Mouse (Mus musculus): Measurements from ENCODE around the gene Trpm1. TPM values are rescaled to one million over a fixed set of nuclear protein-coding genes. Genes with fewer than 3 reads are reported as not detected.
"Not testable (repeated sequence)": the region's sequence is repeated elsewhere in the genome, so short reads cannot be mapped to it uniquely, and the experiment has no call there.

Gene Trpm1
- 16.1 and 33.5 TPM in 2 replicates for polyA plus RNA-seq (2014; fragmentation: Nextera tagmentation; extraction: Ambion mirVana)

- Histone ChIP-seq H3K9ac (replicated peaks; ENCODE audit: low read length) (no peak within 1 kb of the TSS), H3K27me3 (ENCODE audit: control insufficient read depth, insufficient read depth, low read length) (no peaks in the 10 kb centered on the region), H3K4me1 (ENCODE audit: control insufficient read depth, insufficient read depth, low read length) (no peaks in the 10 kb centered on the region), H3K4me3 (ENCODE audit: low read depth, low read length) (no peak within 1 kb of the TSS), H3K4me2 (ENCODE audit: low read depth, low read length) (no peak within 1 kb of the TSS), H3K36me3 (replicated peaks; ENCODE audit: control insufficient read depth, insufficient read depth, low read depth, low read length) (no peaks in the 10 kb centered on the region), H3K27ac (replicated peaks; ENCODE audit: low read depth, low read length) (no peak within 1 kb of the TSS), H3K9me3 (replicated peaks; ENCODE audit: control insufficient read depth, low read length) (no peaks in the 10 kb centered on the region)
- no peak for DNase-seq (ENCODE audit: low spot score)
- no peak for ATAC-seq (replicated peaks; ENCODE audit: insufficient number of reproducible peaks, low FRiP score, low TSS enrichment, low read depth)
- 85% methylated on average over 2 of the region's 2 CpGs for WGBS
Observed at GRCm38 (mm10) chr7:64153535-64153934, at the start of gene Trpm1. Gene Trpm1, plus strand, starts transcription at chr7:64153835.

- WGBS: 83% methylated on average over 9 of the region's 9 CpGs
- DNase-seq (ENCODE audit: low spot score): no peak
- no peaks in the 10 kb centered on the region for H3K4me1 ChIP-seq (ENCODE audit: control insufficient read depth, insufficient read depth, low read length)
- no peak overlapping the region for H3K4me3 ChIP-seq (ENCODE audit: low read depth, low read length)
- no peaks in the 10 kb centered on the region for H3K9me3 ChIP-seq (replicated peaks; ENCODE audit: control insufficient read depth, low read length)
- H3K27me3 ChIP-seq (ENCODE audit: control insufficient read depth, insufficient read depth, low read length): no peaks in the 10 kb centered on the region
- H3K27ac ChIP-seq (replicated peaks; ENCODE audit: low read depth, low read length): no peak overlapping the region
- ATAC-seq (replicated peaks; ENCODE audit: insufficient number of reproducible peaks, low FRiP score, low TSS enrichment, low read depth): no peak
- no peak overlapping the region for H3K9ac ChIP-seq (replicated peaks; ENCODE audit: low read length)
- H3K36me3 ChIP-seq (replicated peaks; ENCODE audit: control insufficient read depth, insufficient read depth, low read depth, low read length): no peaks in the 10 kb centered on the region
- H3K4me2 ChIP-seq (ENCODE audit: low read depth, low read length): no peak overlapping the region
Observed at GRCm38 (mm10) chr7:64122131-64122715, 31.4 kb upstream of the Trpm1 start.

GRCm38 (mm10) chr7:64123721-64124120 lies 29.9 kb upstream of the Trpm1 start:
- no peak overlapping the region for H3K4me2 ChIP-seq (ENCODE audit: low read depth, low read length)
- DNase-seq (ENCODE audit: low spot score) (no peak), ATAC-seq (replicated peaks; ENCODE audit: insufficient number of reproducible peaks, low FRiP score, low TSS enrichment, low read depth) (no peak)
- H3K4me3 ChIP-seq (ENCODE audit: low read depth, low read length): no peak overlapping the region
- no peaks in the 10 kb centered on the region for H3K27me3 ChIP-seq (ENCODE audit: control insufficient read depth, insufficient read depth, low read length)
- no peak overlapping the region for H3K9ac ChIP-seq (replicated peaks; ENCODE audit: low read length)
- H3K9me3 ChIP-seq (replicated peaks; ENCODE audit: control insufficient read depth, low read length): no peaks in the 10 kb centered on the region
- WGBS: 83% methylated on average over 4 of the region's 4 CpGs
- H3K27ac ChIP-seq (replicated peaks; ENCODE audit: low read depth, low read length): no peak overlapping the region
- no peaks in the 10 kb centered on the region for H3K4me1 ChIP-seq (ENCODE audit: control insufficient read depth, insufficient read depth, low read length)
- no peaks in the 10 kb centered on the region for H3K36me3 ChIP-seq (replicated peaks; ENCODE audit: control insufficient read depth, insufficient read depth, low read depth, low read length)

- H3K4me3 ChIP-seq (ENCODE audit: low read depth, low read length); H3K36me3 ChIP-seq (replicated peaks; ENCODE audit: control insufficient read depth, insufficient read depth, low read depth, low read length); H3K27me3 ChIP-seq (ENCODE audit: control insufficient read depth, insufficient read depth, low read length); ATAC-seq (replicated peaks; ENCODE audit: insufficient number of reproducible peaks, low FRiP score, low TSS enrichment, low read depth); H3K9ac ChIP-seq (replicated peaks; ENCODE audit: low read length); H3K9me3 ChIP-seq (replicated peaks; ENCODE audit: control insufficient read depth, low read length); DNase-seq (ENCODE audit: low spot score); H3K27ac ChIP-seq (replicated peaks; ENCODE audit: low read depth, low read length); H3K4me2 ChIP-seq (ENCODE audit: low read depth, low read length); H3K4me1 ChIP-seq (ENCODE audit: control insufficient read depth, insufficient read depth, low read length): not testable (repeated sequence)
- 93% methylated on average over 8 of the region's 9 CpGs for WGBS
Observed at GRCm38 (mm10) chr7:64125994-64126393, 27.6 kb upstream of the Trpm1 start.

GRCm38 (mm10) chr7:64139866-64140265 lies 13.8 kb upstream of the Trpm1 start:
- H3K4me1 ChIP-seq (ENCODE audit: control insufficient read depth, insufficient read depth, low read length): no peaks in the 10 kb centered on the region
- ATAC-seq (replicated peaks; ENCODE audit: insufficient number of reproducible peaks, low FRiP score, low TSS enrichment, low read depth) (no peak), DNase-seq (ENCODE audit: low spot score) (no peak)
- H3K9me3 ChIP-seq (replicated peaks; ENCODE audit: control insufficient read depth, low read length): no peaks in the 10 kb centered on the region
- WGBS: 80% methylated on average over 2 of the region's 2 CpGs
- H3K27me3 ChIP-seq (ENCODE audit: control insufficient read depth, insufficient read depth, low read length): no peaks in the 10 kb centered on the region
- H3K27ac ChIP-seq (replicated peaks; ENCODE audit: low read depth, low read length): no peak overlapping the region
- no peak overlapping the region for H3K4me2 ChIP-seq (ENCODE audit: low read depth, low read length)
- H3K36me3 ChIP-seq (replicated peaks; ENCODE audit: control insufficient read depth, insufficient read depth, low read depth, low read length): no peaks in the 10 kb centered on the region
- no peak overlapping the region for H3K4me3 ChIP-seq (ENCODE audit: low read depth, low read length)
- no peak overlapping the region for H3K9ac ChIP-seq (replicated peaks; ENCODE audit: low read length)

- WGBS: 89% methylated on average over 19 of the region's 19 CpGs
- ATAC-seq (replicated peaks; ENCODE audit: insufficient number of reproducible peaks, low FRiP score, low TSS enrichment, low read depth) (no peak), DNase-seq (ENCODE audit: low spot score) (no peak)
- no peaks in the 10 kb centered on the region for H3K27me3 ChIP-seq (ENCODE audit: control insufficient read depth, insufficient read depth, low read length)
- H3K9me3 ChIP-seq (replicated peaks; ENCODE audit: control insufficient read depth, low read length): no peaks in the 10 kb centered on the region
- no peaks in the 10 kb centered on the region for H3K4me1 ChIP-seq (ENCODE audit: control insufficient read depth, insufficient read depth, low read length)
- no peak overlapping the region for H3K27ac ChIP-seq (replicated peaks; ENCODE audit: low read depth, low read length)
- H3K9ac ChIP-seq (replicated peaks; ENCODE audit: low read length): no peak overlapping the region
- H3K4me2 ChIP-seq (ENCODE audit: low read depth, low read length): no peak overlapping the region
- no peak overlapping the region for H3K4me3 ChIP-seq (ENCODE audit: low read depth, low read length)
- no peaks in the 10 kb centered on the region for H3K36me3 ChIP-seq (replicated peaks; ENCODE audit: control insufficient read depth, insufficient read depth, low read depth, low read length)
Observed at GRCm38 (mm10) chr7:64141301-64142032, 12.2 kb upstream of the Trpm1 start.

- H3K4me3 ChIP-seq (ENCODE audit: low read depth, low read length): no peak overlapping the region
- H3K36me3 ChIP-seq (replicated peaks; ENCODE audit: control insufficient read depth, insufficient read depth, low read depth, low read length): no peaks in the 10 kb centered on the region
- no peaks in the 10 kb centered on the region for H3K27me3 ChIP-seq (ENCODE audit: control insufficient read depth, insufficient read depth, low read length)
- H3K4me1 ChIP-seq (ENCODE audit: control insufficient read depth, insufficient read depth, low read length): no peaks in the 10 kb centered on the region
- H3K4me2 ChIP-seq (ENCODE audit: low read depth, low read length): no peak overlapping the region
- WGBS: 71% methylated on average over 2 of the region's 2 CpGs
- no peak overlapping the region for H3K27ac ChIP-seq (replicated peaks; ENCODE audit: low read depth, low read length)
- H3K9ac ChIP-seq (replicated peaks; ENCODE audit: low read length): no peak overlapping the region
- DNase-seq (ENCODE audit: low spot score) (no peak), ATAC-seq (replicated peaks; ENCODE audit: insufficient number of reproducible peaks, low FRiP score, low TSS enrichment, low read depth) (no peak)
- no peaks in the 10 kb centered on the region for H3K9me3 ChIP-seq (replicated peaks; ENCODE audit: control insufficient read depth, low read length)
Observed at GRCm38 (mm10) chr7:64149337-64149736, 4.3 kb upstream of the Trpm1 start.

- Histone ChIP-seq H3K4me3 (ENCODE audit: low read depth, low read length) (no peak overlapping the region), H3K9ac (replicated peaks; ENCODE audit: low read length) (no peak overlapping the region), H3K27ac (replicated peaks; ENCODE audit: low read depth, low read length) (no peak overlapping the region), H3K4me2 (ENCODE audit: low read depth, low read length) (no peak overlapping the region), H3K4me1 (ENCODE audit: control insufficient read depth, insufficient read depth, low read length) (no peaks in the 10 kb centered on the region), H3K9me3 (replicated peaks; ENCODE audit: control insufficient read depth, low read length) (no peaks in the 10 kb centered on the region), H3K27me3 (ENCODE audit: control insufficient read depth, insufficient read depth, low read length) (no peaks in the 10 kb centered on the region), H3K36me3 (replicated peaks; ENCODE audit: control insufficient read depth, insufficient read depth, low read depth, low read length) (no peaks in the 10 kb centered on the region)
- DNase-seq (ENCODE audit: low spot score) (no peak), ATAC-seq (replicated peaks; ENCODE audit: insufficient number of reproducible peaks, low FRiP score, low TSS enrichment, low read depth) (no peak)
- WGBS: 49% methylated on average over 2 of the region's 2 CpGs
Observed at GRCm38 (mm10) chr7:64149747-64150146, 3.9 kb upstream of the Trpm1 start.
